Mouse (Mus musculus): ENCODE results near the gene Slx4ip. TPM values are rescaled to one million over a fixed set of nuclear protein-coding genes. Genes with fewer than 3 reads are reported as not detected.

Gene Slx4ip
- polyA plus RNA-seq, 1 experiment from 2014 or later: 12.8 TPM

DNA sequence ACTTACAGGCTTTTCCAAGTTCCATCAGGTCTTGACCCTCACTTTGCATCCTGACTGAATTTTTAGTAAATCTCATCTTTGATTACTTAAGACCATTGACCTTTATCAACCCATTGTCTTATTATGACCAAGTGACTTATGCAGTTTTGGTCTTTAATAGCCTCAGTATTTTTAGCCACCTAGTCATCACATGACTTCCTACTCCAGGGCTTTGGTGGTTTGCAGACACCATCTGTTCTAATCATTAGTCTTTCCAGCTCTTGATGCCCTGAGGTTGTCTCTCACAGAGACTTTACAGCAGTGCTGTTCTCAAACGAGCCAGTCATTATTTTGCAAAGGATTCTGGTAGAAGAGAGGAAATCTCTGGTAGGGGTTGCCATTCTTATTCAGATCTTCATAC, 121.0 kb downstream of the Slx4ip start:
- Histone ChIP-seq H3K4me3 (no peak overlapping the region), H3K36me3 (ENCODE audit: poor library complexity, severe bottlenecking) (no peaks in the 10 kb centered on the region), H3K4me1 (no peaks in the 10 kb centered on the region), H3K27me3 (no peaks in the 10 kb centered on the region), H3K27ac (no peak overlapping the region), H3K4me2 (no peak overlapping the region), H3K9ac (no peak overlapping the region), H3K9me3 (replicated peaks) (no peaks in the 10 kb centered on the region)
- ATAC-seq: no peak
- 65% methylated on average over 1 of the region's 1 CpGs for WGBS

DNA sequence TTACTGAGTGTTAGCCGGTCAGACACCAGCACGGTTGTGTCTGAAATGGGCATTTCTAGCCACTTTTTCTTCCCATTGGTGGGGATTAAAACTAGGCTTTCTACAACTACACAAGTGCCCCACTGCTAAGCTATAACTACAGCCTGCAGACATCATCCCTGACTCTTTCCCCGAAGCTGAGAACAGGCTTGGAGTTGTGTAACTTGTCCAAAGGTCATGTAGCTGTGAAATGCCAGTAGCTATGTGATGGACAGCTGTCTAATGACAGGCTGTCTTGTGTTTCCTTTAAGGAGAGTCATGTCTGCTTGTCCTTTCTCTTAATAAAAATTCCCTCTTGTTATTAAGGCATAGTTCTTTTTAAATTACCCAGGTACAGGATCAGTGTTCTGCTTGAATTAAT, 122.1 kb downstream of the Slx4ip start:
- H3K27me3 ChIP-seq: no peaks in the 10 kb centered on the region

DNA sequence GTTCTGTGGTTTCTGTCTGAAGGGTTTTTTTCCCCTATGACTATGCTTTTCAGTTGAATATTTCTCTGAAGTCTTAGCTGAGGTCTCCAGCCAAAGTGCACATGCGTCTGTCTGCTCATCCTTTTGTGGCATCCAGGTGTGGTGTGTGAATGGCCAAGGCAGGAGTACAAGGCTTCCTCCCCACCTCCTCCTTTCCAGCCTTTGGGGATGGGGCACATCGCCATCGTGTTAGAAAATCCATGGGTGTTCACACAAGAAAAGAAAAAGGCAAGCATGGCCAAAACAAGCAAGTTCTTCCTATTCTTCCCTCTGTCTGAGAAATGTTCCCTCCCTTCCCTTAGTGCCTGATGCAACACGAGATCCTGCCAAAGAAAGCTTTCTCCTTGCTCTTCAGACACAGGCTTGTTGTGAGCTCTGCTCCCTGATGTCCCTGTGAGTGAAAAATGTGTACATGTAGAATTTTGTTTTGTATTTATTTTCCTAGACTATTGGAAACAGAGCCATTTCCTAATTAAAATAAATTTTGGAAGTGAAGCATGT, 122.9 kb downstream of the Slx4ip start:
- ATAC-seq: no peak
- H3K9ac ChIP-seq: no peak overlapping the region
- no peak overlapping the region for H3K4me3 ChIP-seq
- no peaks in the 10 kb centered on the region for H3K9me3 ChIP-seq (replicated peaks)
- no peaks in the 10 kb centered on the region for H3K4me1 ChIP-seq
- no peaks in the 10 kb centered on the region for H3K36me3 ChIP-seq (ENCODE audit: poor library complexity, severe bottlenecking)
- no peak overlapping the region for H3K4me2 ChIP-seq
- no peak overlapping the region for H3K27ac ChIP-seq
- 73% methylated on average over 4 of the region's 4 CpGs for WGBS
- H3K27me3 ChIP-seq: no peaks in the 10 kb centered on the region

More for the DNA sequence above, 122.1 kb downstream of the Slx4ip start:
- Histone ChIP-seq H3K36me3 (ENCODE audit: poor library complexity, severe bottlenecking) (no peaks in the 10 kb centered on the region), H3K27ac (no peak overlapping the region), H3K4me1 (no peaks in the 10 kb centered on the region), H3K9me3 (replicated peaks) (no peaks in the 10 kb centered on the region), H3K4me3 (no peak overlapping the region), H3K4me2 (no peak overlapping the region), H3K9ac (no peak overlapping the region)
- 83% methylated on average over 3 of the region's 3 CpGs for WGBS
- no peak for ATAC-seq

DNA sequence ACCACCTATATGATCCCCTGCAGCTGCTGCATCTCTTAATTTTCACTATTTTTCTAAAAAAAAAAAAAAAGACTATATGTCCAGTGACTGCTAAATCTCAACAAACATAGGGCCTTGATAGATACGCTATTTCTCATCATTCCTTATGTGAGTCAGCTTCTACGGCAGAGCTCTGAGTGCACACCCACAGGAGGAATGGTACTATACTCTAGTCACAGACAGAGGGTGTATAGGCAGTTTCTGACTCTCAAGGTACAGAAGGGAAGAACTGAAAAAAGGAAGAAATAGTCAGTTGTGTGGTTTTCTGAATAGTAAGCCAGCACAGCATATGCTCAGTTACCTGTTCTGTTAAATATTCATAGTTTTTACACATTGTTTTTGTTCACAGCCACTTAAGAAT, 123.4 kb downstream of the Slx4ip start:
- Histone ChIP-seq H3K4me3 (no peak overlapping the region), H3K4me1 (no peaks in the 10 kb centered on the region), H3K4me2 (no peak overlapping the region), H3K27ac (no peak overlapping the region), H3K27me3 (no peaks in the 10 kb centered on the region), H3K36me3 (ENCODE audit: poor library complexity, severe bottlenecking) (no peaks in the 10 kb centered on the region), H3K9me3 (replicated peaks) (no peaks in the 10 kb centered on the region), H3K9ac (no peak overlapping the region)
- 88% methylated on average over 2 of the region's 2 CpGs for WGBS
- no peak for ATAC-seq

DNA sequence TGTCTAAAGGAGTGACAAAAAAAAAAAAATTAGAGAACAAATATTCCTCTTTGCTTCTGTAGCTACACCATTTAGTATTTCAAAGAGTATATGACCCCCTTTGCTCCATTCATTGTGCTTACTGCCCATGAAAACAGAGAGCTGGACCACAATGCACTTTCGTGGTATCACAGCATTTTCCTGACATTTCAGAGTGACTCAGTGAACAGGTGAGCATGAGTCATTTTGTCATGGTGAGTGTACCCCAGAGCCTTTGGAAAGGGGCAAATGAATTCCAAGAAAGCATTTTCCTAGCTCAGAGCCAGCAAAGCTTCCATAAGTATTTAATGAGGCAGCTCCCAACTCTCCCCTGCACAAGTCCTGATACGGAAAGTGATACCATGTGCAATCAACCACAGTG, 153.1 kb downstream of the Slx4ip start:
- no peak overlapping the region for H3K9ac ChIP-seq
- no peaks in the 10 kb centered on the region for H3K4me1 ChIP-seq
- no peak overlapping the region for H3K27ac ChIP-seq
- no peak overlapping the region for H3K4me2 ChIP-seq
- H3K9me3 ChIP-seq (replicated peaks): no peaks in the 10 kb centered on the region
- WGBS: 94% methylated on average over 2 of the region's 2 CpGs
- no peak for ATAC-seq
- H3K27me3 ChIP-seq: no peaks in the 10 kb centered on the region
- H3K36me3 ChIP-seq (ENCODE audit: poor library complexity, severe bottlenecking): no peaks in the 10 kb centered on the region
- H3K4me3 ChIP-seq: no peak overlapping the region

DNA sequence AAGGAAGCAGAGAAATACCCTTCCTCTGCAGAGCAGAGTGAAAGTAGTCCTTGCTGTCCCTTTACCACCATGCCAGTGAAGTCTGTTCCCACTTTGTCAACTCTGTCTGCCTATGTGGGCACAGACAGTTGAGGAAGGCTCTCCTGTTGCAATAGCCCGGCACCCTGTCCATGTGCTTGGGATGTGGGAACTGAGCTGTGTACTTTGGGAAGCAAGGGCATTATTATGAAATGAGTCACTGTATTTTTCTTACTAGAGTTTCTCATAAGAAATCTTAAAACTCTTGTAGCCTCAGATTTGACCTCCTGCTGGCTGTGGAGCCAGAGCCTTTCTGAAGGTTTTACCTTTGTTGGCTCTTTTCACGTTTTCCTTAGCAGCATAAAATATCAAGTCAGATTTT, 158.3 kb downstream of the Slx4ip start:
- WGBS: 82% methylated on average over 2 of the region's 2 CpGs
- H3K4me3 ChIP-seq: no peak overlapping the region
- no peak overlapping the region for H3K9ac ChIP-seq
- no peak overlapping the region for H3K4me2 ChIP-seq
- no peaks in the 10 kb centered on the region for H3K36me3 ChIP-seq (ENCODE audit: poor library complexity, severe bottlenecking)
- no peaks in the 10 kb centered on the region for H3K4me1 ChIP-seq
- no peaks in the 10 kb centered on the region for H3K9me3 ChIP-seq (replicated peaks)
- no peak overlapping the region for H3K27ac ChIP-seq
- ATAC-seq: no peak
- no peaks in the 10 kb centered on the region for H3K27me3 ChIP-seq

DNA sequence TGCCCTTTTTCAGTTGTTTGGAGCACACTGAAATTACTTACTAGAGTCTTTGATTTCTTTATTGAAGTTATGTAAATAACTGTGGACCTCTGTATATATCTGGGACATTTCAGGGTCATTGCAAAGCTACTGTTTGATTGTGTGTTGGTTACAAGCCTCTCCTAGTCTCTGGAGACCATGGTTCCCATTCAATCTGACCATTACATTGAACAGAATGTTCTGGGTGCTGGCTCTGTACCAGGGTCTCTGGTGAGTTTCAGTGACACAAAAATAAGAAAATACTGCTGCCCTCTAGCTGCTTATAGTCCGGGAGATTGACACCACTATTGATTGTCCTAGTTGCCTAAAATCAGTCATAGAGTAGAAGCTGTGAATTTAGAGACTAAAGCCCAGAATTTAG, 158.9 kb downstream of the Slx4ip start:
- 81% methylated on average over 1 of the region's 1 CpGs for WGBS
- Histone ChIP-seq H3K4me1 (no peaks in the 10 kb centered on the region), H3K9me3 (replicated peaks) (no peaks in the 10 kb centered on the region), H3K36me3 (ENCODE audit: poor library complexity, severe bottlenecking) (no peaks in the 10 kb centered on the region), H3K4me2 (no peak overlapping the region), H3K9ac (no peak overlapping the region), H3K27ac (no peak overlapping the region), H3K4me3 (no peak overlapping the region), H3K27me3 (no peaks in the 10 kb centered on the region)
- ATAC-seq: no peak

DNA sequence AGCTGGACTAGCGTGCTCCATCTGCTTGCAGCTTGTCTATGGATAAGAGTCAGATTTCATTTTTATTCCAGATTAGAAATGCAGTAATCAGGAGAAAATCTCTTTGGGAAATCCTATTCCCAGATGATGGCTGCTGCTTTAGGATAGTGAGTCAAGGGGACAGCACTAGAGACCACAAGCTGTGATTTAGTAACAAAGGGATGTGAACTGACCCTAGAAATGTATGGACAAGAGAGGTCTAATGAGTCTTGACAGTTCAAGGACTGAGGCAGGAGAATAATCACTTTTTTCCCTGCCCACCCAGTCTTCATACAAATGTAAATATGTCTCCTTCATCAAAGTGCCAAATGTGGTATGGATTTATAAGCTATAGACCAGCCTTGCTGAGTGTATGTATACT, 172.8 kb downstream of the Slx4ip start:
- H3K4me1 ChIP-seq: peaks cover 3% of the 10 kb centered on the region; the same call in 1 of the 2 replicates
- no peaks in the 10 kb centered on the region for H3K27me3 ChIP-seq
- no peak overlapping the region for H3K4me3 ChIP-seq
- H3K9me3 ChIP-seq (replicated peaks): no peaks in the 10 kb centered on the region
- no peak overlapping the region for H3K9ac ChIP-seq
- H3K27ac ChIP-seq: no peak overlapping the region
- ATAC-seq: no peak
- no peak overlapping the region for H3K4me2 ChIP-seq
- 72% methylated on average over 1 of the region's 1 CpGs for WGBS
- peaks cover 12% of the 10 kb centered on the region; the same call in 1 of the 2 replicates for H3K36me3 ChIP-seq (ENCODE audit: poor library complexity, severe bottlenecking)

DNA sequence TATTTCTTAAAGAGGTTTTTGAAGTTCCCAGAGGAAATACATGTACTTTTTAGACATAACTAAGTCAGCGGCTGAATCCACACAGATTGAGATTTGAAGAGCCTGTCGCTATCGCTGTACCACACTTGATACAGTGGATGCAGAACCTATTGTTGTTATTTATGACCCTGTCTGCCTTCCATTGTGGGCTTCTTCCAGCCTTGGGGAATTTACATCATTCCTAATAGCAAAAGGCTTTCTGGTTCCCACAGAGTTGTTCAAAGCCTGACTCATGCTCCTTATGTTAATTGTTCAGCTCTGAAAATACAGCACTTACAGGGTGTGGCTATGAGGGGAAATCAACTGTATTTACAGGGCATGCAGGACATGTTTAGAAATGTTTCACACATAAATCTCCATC, 173.5 kb downstream of the Slx4ip start:
- no peak overlapping the region for H3K9ac ChIP-seq
- no peak overlapping the region for H3K4me2 ChIP-seq
- H3K36me3 ChIP-seq (ENCODE audit: poor library complexity, severe bottlenecking): peaks cover 15% of the 10 kb centered on the region; the same call in 1 of the 2 replicates
- no peak for ATAC-seq
- no peak overlapping the region for H3K4me3 ChIP-seq
- H3K27ac ChIP-seq: no peak overlapping the region
- no peaks in the 10 kb centered on the region for H3K9me3 ChIP-seq (replicated peaks)
- 49% methylated on average over 3 of the region's 3 CpGs for WGBS
- no peaks in the 10 kb centered on the region for H3K27me3 ChIP-seq
- H3K4me1 ChIP-seq: peaks cover 3% of the 10 kb centered on the region; the same call in 1 of the 2 replicates

DNA sequence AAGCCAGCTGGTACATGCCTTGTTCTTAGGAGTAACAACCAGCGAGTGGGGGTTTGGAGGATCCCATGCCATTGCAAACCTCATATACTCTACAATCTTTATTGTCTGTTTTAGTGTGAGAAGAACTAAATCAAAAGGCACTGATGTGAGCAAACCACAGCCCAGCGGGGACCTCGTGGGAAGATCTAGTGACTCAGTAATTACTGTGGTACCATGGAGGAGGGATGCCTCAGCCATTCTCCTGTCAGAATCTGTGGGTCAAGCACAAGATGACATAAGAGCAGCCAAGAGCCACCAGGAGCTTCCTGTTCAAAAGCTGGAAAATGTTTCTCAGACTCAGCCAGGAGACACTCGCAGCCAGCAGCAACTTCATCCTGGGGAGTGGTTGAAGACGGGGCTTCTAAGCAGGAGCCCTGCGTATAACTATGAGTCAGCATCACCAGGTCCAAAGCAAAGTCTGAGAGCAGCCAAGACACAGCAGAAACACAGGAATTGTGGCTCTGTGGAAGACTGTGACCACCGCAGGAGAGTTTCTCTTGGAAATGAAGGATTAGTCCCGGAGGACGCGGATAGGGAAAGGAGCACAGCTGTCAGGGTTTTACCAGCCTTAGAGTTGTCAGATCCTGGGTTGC, 176.6 kb downstream of the Slx4ip start:
- no peak overlapping the region for H3K4me2 ChIP-seq
- H3K4me3 ChIP-seq: no peak overlapping the region
- H3K27me3 ChIP-seq: no peaks in the 10 kb centered on the region
- peaks cover 15% of the 10 kb centered on the region; the same call in 1 of the 2 replicates for H3K36me3 ChIP-seq (ENCODE audit: poor library complexity, severe bottlenecking)
- no peak for ATAC-seq
- H3K9ac ChIP-seq: no peak overlapping the region
- H3K27ac ChIP-seq: no peak overlapping the region
- peaks cover 6% of the 10 kb centered on the region for H3K4me1 ChIP-seq
- H3K9me3 ChIP-seq (replicated peaks): no peaks in the 10 kb centered on the region
- 88% methylated on average over 10 of the region's 10 CpGs for WGBS

DNA sequence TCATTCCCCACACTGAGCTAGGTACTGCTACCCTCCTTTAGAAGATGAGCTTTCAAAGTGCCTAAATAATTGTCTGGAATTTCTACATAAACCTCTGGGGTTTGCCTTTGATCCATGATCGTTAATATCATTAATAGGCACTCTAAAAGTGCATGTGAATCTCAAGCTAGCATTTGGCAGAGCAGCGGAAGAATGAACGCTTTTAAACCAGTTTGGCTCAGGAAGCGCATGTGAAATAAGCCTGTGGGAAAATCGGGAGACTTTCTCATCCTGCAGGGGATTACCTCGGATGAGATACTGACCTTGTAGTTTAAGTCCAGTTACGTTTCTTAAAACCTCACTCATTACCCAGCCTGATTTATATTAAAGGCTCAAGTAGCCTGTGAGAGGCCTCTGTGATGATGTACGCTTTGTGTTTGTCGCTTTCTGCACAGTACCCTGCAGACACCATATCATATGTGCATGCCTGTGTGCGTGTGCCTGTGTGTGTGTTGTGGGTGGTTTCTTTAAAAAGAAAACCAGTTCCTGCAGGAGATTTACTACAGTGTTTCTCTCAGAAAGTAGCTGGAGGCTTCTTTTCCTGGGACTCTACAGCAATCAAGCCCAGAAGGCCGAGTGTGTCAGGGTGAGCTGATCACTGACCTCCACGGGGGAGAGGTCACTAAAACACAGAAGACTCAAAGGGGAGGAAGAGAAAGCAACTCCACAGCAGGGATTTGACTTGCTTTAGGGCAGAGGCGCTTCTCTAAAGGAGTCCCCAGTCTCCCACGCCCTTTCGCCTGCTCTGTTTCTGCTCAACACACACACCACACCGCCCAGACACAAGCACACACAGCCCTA, 182.7 kb downstream of the Slx4ip start:
- no peaks in the 10 kb centered on the region for H3K9me3 ChIP-seq (replicated peaks)
- no peak overlapping the region for H3K9ac ChIP-seq
- H3K4me2 ChIP-seq: no peak overlapping the region; the same call in 1 of the 2 replicates
- no peaks in the 10 kb centered on the region for H3K27me3 ChIP-seq
- peaks cover 20% of the 10 kb centered on the region for H3K4me1 ChIP-seq
- H3K36me3 ChIP-seq (ENCODE audit: poor library complexity, severe bottlenecking): 0 out of 2 replicates have a peak, but pooled peaks cover 4% of the 10 kb centered on the region
- 21% methylated on average over 16 of the region's 16 CpGs for WGBS
- H3K4me3 ChIP-seq: no peak overlapping the region
- peak; percentile 58; the same call in 1 of the 2 replicates for ATAC-seq
- H3K27ac ChIP-seq: no peak overlapping the region

DNA sequence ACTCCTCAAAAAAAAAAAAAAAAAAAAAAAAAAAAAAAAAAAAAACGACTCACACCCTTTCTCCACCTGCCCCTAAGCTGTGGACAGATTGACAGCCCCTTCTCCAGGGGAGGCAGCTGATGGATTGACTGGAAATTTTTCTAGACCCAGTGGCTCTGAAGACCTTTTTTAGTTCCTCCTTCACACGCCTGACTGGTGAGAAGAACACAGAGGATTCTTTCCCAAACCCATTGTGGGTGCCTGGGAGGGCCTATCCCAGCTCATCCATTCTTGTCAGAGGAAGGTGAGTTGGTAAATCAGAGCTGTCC, 183.2 kb downstream of the Slx4ip start:
- H3K9me3 ChIP-seq (replicated peaks): no peaks in the 10 kb centered on the region
- peaks cover 23% of the 10 kb centered on the region for H3K4me1 ChIP-seq
- no peak overlapping the region for H3K4me3 ChIP-seq
- no peaks in the 10 kb centered on the region for H3K36me3 ChIP-seq (ENCODE audit: poor library complexity, severe bottlenecking)
- 14% methylated on average over 2 of the region's 2 CpGs for WGBS
- H3K9ac ChIP-seq: no peak overlapping the region
- ATAC-seq: no peak; the same call in 1 of the 2 replicates
- no peak overlapping the region for H3K4me2 ChIP-seq
- H3K27ac ChIP-seq: no peak overlapping the region; the same call in 1 of the 2 replicates
- no peaks in the 10 kb centered on the region for H3K27me3 ChIP-seq
